Mouse (Mus musculus) CH12.LX (cell line): ENCODE results near the gene Capn11.

Experiments
- CHD1 ChIP-seq: IDR thresholded peaks from 2 replicates; pipeline ENCODE4 v1.6.1; 2012; ENCODE audit warnings: low read depth, low read length, improper control_type of control experiment, inconsistent platforms
- CTCF ChIP-seq, 2 experiments: IDR thresholded peaks in 1 of 2; conservative IDR thresholded peaks in 1 of 2; 2 replicates each; pipeline ENCODE4 v1.5.1; 2011 to 2012; ENCODE audit warnings: low read depth in 2 of 2, low read length in 2 of 2, improper control_type of control experiment in 1 of 2, inconsistent platforms in 1 of 2, mild to moderate bottlenecking in 1 of 2, moderate library complexity in 1 of 2
- EP300 ChIP-seq: IDR thresholded peaks from 2 replicates; pipeline ENCODE4 v1.6.1; 2011; ENCODE audit warnings: low read length, improper control_type of control experiment
- GABPA ChIP-seq: IDR thresholded peaks from 2 replicates; pipeline ENCODE4 v1.6.1; 2012; ENCODE audit warnings: low read depth, low read length, improper control_type of control experiment, inconsistent platforms; ENCODE audit not compliant: insufficient replicate concordance
- JUND ChIP-seq: conservative IDR thresholded peaks from 2 replicates; pipeline ENCODE4 v1.6.1; 2011; ENCODE audit warnings: low read depth, low read length, improper control_type of control experiment
- MAFK ChIP-seq: IDR thresholded peaks from 2 replicates; pipeline ENCODE4 v1.6.1; 2011; ENCODE audit warnings: low read length, improper control_type of control experiment; ENCODE audit not compliant: insufficient replicate concordance
- MAX ChIP-seq: IDR thresholded peaks from 2 replicates; pipeline ENCODE4 v1.6.1; 2011; ENCODE audit warnings: low read length, improper control_type of control experiment
- MAZ ChIP-seq: IDR thresholded peaks from 2 replicates; pipeline ENCODE4 v1.6.1; 2012; ENCODE audit warnings: low read depth, mild to moderate bottlenecking, inconsistent platforms, low read length, improper control_type of control experiment, moderate library complexity
- MEF2A ChIP-seq: IDR thresholded peaks from 2 replicates; pipeline ENCODE4 v1.6.1; 2014; ENCODE audit warnings: low read depth, mild to moderate bottlenecking, inconsistent platforms, low read length, improper control_type of control experiment, borderline replicate concordance
- NELFE ChIP-seq: IDR thresholded peaks from 2 replicates; pipeline ENCODE4 v1.6.1; 2011; ENCODE audit warnings: low read depth, low read length, improper control_type of control experiment
- POLR2A ChIP-seq: IDR thresholded peaks from 2 replicates; pipeline ENCODE4 v1.6.1; 2011; ENCODE audit warnings: low read depth, mild to moderate bottlenecking, improper control_type of control experiment, low read length
- RAD21 ChIP-seq: IDR thresholded peaks from 2 replicates; pipeline ENCODE4 v1.6.1; 2011; ENCODE audit warnings: low read depth, mild to moderate bottlenecking, low read length, improper control_type of control experiment, moderate library complexity
- ZC3H11A ChIP-seq: IDR thresholded peaks from 2 replicates; pipeline ENCODE4 v1.6.1; 2012; ENCODE audit warnings: low read depth, mild to moderate bottlenecking, inconsistent platforms, low read length, improper control_type of control experiment
- ZNF384 ChIP-seq: IDR thresholded peaks from 2 replicates; pipeline ENCODE4 v1.6.1; 2012; ENCODE audit warnings: low read depth, low read length, improper control_type of control experiment, inconsistent platforms

GRCm38 (mm10) chr17:45682843-45683242 lies 23.7 kb upstream of the Capn11 start:
- TF ChIP-seq CTCF (conservative IDR thresholded peaks at IDR 0.05 in 1 of 2, IDR thresholded peaks at IDR 0.05 in 1 of 2; ENCODE audit: low read depth in 2 of 2, low read length in 2 of 2) (no peak), MAX (no peak), MAZ (no peak), EP300 (no peak), MEF2A (no peak), ZNF384 (no peak), NELFE (no peak), POLR2A (no peak), CHD1 (no peak), ZC3H11A (no peak), GABPA (no peak), RAD21 (no peak), JUND (no peak), MAFK (no peak)
